Mouse (Mus musculus) B cell, adult 62 days (primary cell): ENCODE measurements around the gene Gm3259. TPM values are rescaled to one million over a fixed set of nuclear protein-coding genes. Genes with fewer than 3 reads are reported as not detected.

Experiments
- total RNA-seq: library from RNA; stranded (reverse); gene quantifications from 4 replicates; pipeline ENCODE4 v1.2.4, GENCODE M21; 2023

Gene Gm3259
- not detected in 4 replicates for total RNA-seq

DNA sequence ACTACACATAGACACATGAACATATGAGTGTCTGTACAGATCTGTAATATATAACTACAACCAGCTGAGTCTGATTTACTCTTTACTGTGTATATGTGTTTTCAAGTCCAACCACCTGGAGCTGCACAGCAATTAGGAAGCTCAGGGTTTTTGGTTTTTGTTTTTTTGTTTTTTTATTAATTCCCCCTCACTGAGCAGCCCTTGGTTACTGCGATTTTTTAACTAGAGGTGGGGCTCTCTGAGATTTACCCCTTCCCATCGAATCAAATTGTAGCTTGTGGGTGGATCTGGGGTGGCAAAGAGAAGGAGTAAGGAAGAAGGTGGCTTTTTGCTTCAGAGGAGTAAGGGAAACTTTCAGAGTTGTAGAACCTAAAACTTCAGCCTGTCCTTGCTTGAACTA is at the start of gene Gm3259:
Gm3259 (plus strand) TSS at position 301 of the 400 bp plus-strand sequence.

DNA sequence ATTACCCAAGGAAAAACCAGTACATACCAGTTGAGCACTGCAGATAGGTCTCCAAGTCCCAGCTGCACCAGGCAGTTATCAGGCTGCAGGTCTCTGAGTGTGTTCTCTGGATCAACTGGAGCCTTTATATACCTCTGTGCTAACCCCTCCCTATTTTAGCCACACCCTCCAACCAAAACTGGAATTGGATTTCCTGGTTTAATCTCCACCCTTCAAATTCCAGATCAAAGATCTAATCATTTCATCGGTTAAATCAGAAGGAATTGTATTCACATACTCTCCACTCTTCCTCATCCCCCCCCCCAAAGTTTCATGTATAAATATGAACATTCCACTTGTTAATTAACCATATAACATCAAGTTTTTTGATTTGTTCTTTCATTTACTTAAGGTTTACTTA is 33.0 kb upstream of the Gm3259 start, which contains the start of gene Gm10424:
Gm10424 (minus strand) TSS at position 101 of the 400 bp plus-strand sequence.

Other genes starting within 250 kb of the Gm3259 start
- not detected in 4 replicates for gene Gm7942, start 199.0 kb upstream of the Gm3259 start, total RNA-seq
- not detected in 4 replicates for gene Gm16513, start 123.3 kb upstream of the Gm3259 start, total RNA-seq
- not detected in 4 replicates for gene Gm10424, start 33.1 kb upstream of the Gm3259 start, total RNA-seq
- not detected in 4 replicates for gene D5Ertd577e, start 150.9 kb downstream of the Gm3259 start, total RNA-seq
- not detected in 4 replicates for gene Gm3286, start 204.8 kb downstream of the Gm3259 start, total RNA-seq